Mouse (Mus musculus) lung, postnatal 0 days (tissue): ENCODE results near the gene Cxcr6.
A peak's percentile ranks its signal among the peaks of the same experiment; 100 is the strongest.

ENCODE experiments used
- CTCF ChIP-seq: IDR thresholded peaks from 2 replicates; pipeline ENCODE4 v1.5.1; 2016; ENCODE audit warnings: antibody characterized with exemption, mild to moderate bottlenecking
- EP300 ChIP-seq: IDR thresholded peaks from 2 replicates; pipeline ENCODE4 v1.6.1; 2016; ENCODE audit warnings: antibody characterized with exemption, mild to moderate bottlenecking, control low read depth

DNA sequence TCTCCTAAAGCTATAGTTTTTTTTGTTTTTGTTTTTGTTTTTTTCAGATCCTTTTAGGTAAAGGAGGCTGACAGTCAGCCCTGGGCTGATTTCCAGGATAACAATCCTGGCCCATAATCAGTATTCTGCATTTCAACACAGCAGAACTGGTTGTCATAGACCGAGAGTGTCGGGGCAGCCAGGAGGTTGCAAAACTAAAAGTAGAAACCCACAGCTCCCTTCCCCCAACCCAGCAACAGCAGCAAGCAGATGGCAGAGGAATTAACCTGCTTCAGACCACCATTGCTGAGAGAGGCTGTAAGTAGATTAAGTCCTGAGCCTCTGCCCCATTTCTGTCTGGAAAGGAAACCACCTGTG is 44.4 kb downstream of the Cxcr6 start:
- TF ChIP-seq EP300: peak; percentile 64
- TF ChIP-seq CTCF: no peak
